Mouse (Mus musculus) frontal cortex, postnatal 36 days (tissue): ENCODE results near the gene Tmem108.
"Not testable (repeated sequence)": the region's sequence is repeated elsewhere in the genome, so short reads cannot be mapped to it uniquely, and the experiment has no call there.

Experiments
- DNase-seq, 2 experiments: peaks; one replicate each; pipeline ENCODE4 v3.0.0; 2022; ENCODE audit warnings: low spot score in 2 of 2

Tmem108 gene

DNA sequence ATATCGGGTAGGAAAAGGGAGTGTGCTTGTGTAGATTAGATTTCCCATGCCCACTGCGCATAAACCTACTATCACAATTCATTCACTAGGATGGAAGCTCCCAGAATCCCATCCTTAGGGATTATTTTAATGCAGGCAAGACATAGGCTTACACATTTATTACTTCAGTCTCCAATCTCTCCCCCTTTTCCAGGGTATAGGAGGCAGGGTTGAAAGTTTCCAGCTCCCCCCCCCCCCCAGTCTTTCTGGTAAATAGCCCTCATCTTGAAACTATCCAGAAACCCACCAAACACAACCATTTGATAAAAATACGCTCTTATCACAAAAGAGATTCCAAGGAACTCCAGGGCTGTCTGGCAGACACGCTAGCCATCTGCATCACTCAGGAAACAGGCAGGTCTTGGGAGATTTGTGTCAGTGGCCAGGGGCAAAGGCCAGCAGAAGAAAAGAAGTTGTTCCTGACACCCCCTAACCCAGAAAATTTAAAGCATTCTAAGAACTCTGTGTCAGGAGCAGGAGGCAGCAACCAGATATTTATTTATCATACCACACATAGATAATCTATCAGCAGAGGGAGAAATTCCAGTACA, 79.8 kb downstream of the Tmem108 start:
- DNase-seq, result no peak

DNA sequence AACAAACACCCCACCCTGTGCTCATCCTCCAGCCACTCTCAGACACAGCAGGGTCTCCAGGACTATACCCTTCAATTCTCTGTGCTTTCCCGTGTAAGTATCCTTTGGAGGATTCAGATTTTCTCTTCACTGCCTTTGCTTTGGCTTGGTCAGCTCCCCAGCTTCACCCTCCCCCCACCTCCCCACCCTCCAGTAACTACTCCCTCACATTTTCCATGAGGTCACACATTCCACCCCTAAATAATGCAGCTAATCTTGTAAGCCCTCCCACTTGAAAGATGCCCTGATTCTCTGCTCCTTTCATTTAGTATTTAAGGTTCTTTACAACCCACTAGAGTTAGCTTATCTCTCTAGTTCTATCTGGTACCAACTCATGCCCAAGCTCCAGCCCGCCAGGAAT, 82.4 kb downstream of the Tmem108 start:
- no peak for DNase-seq

GRCm38 (mm10) chr9:103678531-103679060, 83.0 kb downstream of the Tmem108 start:
- DNase-seq, result no peak

- DNase-seq, result no peak
These were observed 83.8 kb downstream of the Tmem108 start for GRCm38 (mm10) chr9:103677811-103678210.

- DNase-seq, result no peak
These were observed 85.7 kb downstream of the Tmem108 start for GRCm38 (mm10) chr9:103675721-103676480.

DNA sequence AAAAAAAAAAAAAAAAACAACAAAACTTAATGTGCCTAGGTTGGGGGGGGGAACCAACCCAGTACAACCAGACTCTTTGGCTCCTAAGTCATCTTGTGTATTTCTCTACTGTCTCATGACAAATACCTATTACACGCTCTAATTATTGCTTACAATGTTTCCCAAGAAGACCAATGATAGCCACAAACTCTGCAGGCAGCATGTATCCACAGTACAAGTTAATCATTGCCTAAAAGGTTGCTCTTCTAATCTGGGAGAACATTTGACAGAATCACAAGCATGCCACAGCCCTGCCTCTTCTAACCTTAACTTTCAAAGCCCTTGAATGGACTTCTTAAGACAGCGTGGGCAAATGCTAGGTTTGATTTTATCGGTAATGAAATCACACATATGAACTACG, 88.8 kb downstream of the Tmem108 start:
- DNase-seq, result no peak

- not testable (repeated sequence) for DNase-seq
These were observed 91.0 kb downstream of the Tmem108 start for GRCm38 (mm10) chr9:103670592-103671113.

- DNase-seq, result no peak
These were observed 92.8 kb downstream of the Tmem108 start for GRCm38 (mm10) chr9:103668830-103669229.

DNA sequence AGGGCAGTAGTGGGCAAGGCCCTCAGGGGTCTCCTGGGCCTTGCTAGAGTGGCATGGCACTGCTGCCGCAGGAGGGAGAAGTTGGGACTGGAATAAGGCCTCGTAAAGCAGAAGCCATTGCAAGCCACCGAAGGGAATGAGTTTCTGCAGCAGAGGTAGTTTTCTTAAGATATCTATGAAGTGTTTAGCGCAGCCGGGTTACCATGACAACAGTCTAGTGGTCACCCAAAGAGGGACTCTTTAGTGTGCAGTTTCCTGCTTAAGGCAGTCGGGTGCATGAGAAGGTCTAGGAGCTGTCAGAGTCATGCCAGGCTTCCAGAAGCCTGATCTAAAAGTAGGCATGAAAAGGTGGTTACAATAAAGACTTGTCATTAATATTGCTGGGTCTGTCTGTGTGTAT, 95.8 kb downstream of the Tmem108 start:
- DNase-seq, result no peak

DNA sequence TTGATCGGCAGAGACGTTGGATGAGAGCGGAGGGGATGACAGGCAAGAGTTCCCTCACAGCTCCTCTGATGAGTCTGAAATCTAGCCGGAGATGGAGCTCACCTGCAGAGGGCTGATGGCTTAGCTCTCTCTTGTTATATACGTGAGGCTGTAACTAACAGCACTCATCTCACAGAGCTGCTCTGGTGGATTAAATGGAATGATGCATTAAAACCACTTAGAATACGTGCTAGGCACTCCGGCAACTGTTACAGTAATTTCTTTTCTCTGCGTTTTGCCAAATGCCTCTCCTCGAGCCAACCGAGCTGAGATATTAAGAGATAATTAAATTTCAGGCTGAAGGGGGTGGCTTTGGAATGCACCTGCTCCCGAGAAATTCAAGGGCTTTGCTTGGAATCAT, 97.5 kb downstream of the Tmem108 start:
- DNase-seq, result no peak

- DNase-seq, result no peak
These were observed 99.8 kb downstream of the Tmem108 start for GRCm38 (mm10) chr9:103661873-103662272.

- no peak for DNase-seq
These were observed 103.7 kb downstream of the Tmem108 start for GRCm38 (mm10) chr9:103657981-103658380.

DNA sequence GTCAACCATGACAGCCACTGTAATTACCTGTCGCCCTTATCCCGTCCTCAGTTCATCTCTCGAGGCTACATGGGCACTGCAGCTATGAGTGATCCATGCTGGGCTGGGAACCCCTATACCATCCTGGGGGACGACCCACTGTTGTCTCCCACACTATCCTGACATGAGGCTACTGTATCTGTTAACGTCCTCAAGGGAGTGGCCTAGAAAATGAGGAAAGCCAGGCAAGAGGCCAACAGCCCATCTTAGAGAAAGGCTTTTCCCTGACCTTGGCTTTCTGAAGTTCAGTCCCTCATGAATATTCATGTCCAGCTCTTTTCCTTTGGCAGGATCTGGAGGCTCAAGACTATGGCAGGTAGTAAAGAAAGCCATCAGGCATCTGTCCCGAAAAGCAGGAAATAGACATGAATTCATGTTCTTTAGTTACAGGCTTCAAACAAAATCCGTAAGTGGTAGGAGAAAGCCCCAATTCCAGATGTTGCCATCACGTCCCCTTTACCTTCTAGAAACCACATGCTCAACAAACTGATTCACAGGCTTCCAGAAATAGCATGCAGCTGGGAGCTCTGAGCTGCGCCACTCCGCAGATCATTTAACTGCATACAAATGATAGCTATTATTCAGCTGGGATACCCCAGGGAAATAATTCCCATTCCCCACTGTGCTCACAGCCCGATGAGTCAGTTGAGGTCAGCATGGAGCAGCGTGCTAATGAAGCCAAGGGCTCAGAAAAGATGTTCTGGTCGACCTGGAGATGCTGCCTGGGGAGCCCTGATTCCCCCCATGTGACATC, 104.3 kb downstream of the Tmem108 start:
- peak in 1 of 2 experiments; percentile 40 for DNase-seq

DNA sequence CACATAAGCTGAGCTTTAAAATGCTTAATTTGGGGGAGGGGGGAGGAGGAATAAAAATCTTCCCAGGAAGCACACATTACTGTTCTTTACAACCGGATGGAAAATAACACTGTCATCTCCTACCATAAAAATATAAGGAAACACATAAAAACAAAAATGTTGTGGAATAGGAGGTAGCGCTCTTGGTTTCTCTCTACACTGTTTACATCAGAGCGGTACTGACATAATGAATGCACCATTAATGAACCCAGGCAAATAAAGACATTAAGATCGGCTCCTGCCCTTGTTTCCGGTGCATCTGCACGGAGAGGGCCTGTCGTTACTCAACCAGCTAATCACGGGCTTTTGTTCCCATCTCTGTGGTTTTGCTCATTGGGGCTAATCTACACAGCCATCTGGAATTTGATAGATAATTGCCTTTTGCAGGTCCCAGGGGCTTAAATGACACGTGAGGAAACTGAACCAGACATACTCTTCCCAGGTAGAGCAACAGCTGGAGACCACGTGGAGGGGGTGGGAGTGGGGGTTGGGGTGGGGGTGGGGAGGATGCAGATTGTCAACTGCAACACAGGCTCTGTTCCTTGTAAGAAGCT, 107.5 kb downstream of the Tmem108 start:
- no peak for DNase-seq

- DNase-seq, result no peak
These were observed 109.3 kb downstream of the Tmem108 start for GRCm38 (mm10) chr9:103652127-103652882.

- DNase-seq, result no peak
These were observed 115.0 kb downstream of the Tmem108 start for GRCm38 (mm10) chr9:103646605-103647004.

DNA sequence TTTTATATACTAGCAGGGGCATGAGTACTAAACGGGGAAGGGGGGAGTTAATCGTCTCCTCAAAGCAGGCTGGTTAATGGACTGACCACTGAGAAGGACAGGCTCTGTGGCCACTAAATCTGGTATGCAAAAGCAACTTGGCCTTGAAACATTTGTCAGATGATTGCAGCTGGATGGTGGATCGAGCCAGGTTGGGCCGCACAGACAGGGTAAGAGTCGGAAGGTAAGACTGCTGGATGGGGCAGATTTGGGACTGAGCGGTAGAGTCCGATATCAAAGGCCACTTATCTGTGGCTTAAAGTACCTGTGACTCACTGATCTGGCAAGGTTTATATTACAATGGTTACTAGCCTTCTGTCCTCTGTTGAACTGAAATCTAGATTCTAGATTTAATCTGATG, 115.9 kb downstream of the Tmem108 start:
- DNase-seq, result no peak

GRCm38 (mm10) chr9:103642300-103642699, 119.3 kb downstream of the Tmem108 start:
- no peak for DNase-seq

DNA sequence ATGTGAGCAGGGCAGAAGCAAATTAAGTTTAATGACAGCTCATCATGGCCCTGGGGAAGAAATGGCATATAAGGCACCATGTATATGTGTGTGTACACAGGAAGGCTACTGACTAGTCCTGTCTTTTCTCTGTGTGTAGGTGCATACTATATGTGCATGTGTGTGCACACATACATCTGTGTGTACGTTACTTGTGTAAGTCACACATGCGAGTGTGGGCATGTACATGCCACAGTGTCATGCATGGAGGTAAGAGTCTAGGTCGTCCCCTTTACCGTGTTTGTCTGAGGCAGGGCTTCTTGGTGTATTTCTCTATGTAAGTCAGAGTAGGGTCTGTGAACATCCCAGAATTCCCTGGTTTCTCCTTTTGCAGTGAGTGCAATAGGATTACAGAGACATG, 120.3 kb downstream of the Tmem108 start:
- DNase-seq, result no peak

GRCm38 (mm10) chr9:103639413-103639812, 122.2 kb downstream of the Tmem108 start:
- DNase-seq, result no peak

DNA sequence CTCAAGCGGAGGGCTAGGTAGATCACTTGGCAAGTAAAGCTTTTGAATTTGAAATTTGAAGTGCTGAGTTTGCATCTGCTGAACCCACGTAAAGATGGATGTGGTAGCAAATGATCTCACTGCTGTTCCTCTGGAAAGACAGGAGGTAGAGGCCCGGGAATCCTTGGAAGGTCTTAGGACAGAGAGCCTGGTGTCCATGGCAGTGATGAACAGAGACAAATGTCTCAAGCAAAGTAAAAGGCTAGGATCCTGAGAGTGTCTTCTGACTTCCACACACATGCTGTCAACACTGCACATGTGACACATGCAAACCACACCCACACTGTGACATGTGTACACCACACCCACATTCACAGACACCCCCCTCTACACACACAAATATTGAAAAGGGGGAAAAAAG, 124.2 kb downstream of the Tmem108 start:
- no peak for DNase-seq
